Mouse (Mus musculus) liver, adult 2 months (tissue): ENCODE measurements around the gene Stag1.

Experiments
- CTCF ChIP-seq: fragments of 200-500 bp; IDR thresholded peaks from 2 replicates; pipeline ENCODE4 v1.5.1; 2011; ENCODE audit warnings: low read depth, low read length, control low read depth
- POLR2A ChIP-seq: fragments of 200-500 bp; IDR thresholded peaks from 2 replicates; pipeline ENCODE4 v1.6.1; 2011; ENCODE audit warnings: low read length, control low read depth; ENCODE audit not compliant: insufficient read depth; ENCODE audit errors: extremely low read depth

- TF ChIP-seq CTCF: no peak
- no peak for TF ChIP-seq POLR2A
Observed at GRCm38 (mm10) chr9:100605522-100605921, 7.9 kb downstream of the Stag1 start.
